Mouse (Mus musculus): ENCODE measurements around the gene Peg3.
"Not testable (repeated sequence)": the region's sequence is repeated elsewhere in the genome, so short reads cannot be mapped to it uniquely, and the experiment has no call there.

Gene Peg3

DNA sequence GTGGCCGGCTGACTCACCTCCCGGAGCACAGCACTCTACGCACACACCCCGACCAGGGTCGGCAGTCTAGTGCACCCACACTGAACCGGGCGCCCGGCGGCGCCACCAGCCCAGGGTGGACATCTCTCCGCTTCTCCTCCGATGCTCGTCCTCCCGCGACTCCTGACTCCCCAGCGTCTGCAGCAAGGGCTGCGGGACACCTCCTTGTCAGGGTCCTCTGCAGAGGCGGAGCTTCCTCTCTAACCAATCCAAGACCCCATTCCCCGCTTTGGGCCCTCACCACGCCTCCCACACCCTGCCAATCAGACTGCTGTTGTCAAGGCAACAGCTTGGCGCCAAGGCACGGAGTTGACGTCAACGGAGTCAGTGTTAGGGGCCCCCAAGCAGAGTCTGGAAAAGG, at the start of gene Peg3, which contains the start of gene Usp29:
Peg3 (minus strand) TSS at position 191 of the 400 bp plus-strand sequence.
Usp29 (plus strand) TSS at position 338 of the 400 bp plus-strand sequence.
- DNase-seq (ENCODE audit: low spot score) = peak; percentile 89

DNA sequence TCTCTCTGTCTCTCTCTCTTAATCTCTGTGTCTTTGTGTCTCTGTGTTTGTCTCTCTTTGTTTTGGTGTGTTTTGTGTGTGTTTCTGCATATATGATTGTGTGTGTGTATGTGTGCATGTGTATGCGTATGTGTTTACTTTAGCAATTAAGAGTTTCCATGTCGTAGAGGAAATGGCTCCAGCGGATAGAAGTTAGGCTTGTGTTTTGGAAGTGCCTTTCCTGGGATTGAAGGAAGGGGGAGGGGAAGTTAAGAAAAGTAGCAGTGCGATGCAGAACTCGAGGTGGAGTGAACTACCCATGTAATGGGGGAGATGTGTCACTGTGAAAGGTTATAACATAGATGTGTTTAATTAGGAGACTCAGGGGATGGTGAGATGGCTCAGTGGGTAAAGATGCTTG, 48.9 kb upstream of the Peg3 start:
- no peak for DNase-seq (ENCODE audit: low spot score)

DNA sequence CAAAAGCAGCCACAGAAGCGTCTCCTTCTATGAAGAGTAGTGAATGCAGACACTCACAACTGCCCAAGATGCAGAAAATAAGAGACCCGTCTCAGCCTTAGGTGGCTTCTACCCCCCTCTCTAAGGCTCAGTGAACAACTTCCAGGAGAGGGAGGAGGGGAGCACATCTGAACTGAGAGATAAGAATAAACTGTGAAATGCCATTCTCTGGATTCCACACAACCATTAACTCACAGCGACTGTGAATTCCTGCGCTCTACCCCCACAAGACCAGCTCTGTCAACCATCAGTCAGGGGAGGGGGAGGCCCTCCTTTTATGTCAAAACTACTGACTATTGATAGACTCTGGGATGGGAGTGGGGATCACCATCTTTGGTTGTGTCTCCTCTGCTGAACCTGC, 47.5 kb upstream of the Peg3 start:
- no peak for DNase-seq (ENCODE audit: low spot score)

DNA sequence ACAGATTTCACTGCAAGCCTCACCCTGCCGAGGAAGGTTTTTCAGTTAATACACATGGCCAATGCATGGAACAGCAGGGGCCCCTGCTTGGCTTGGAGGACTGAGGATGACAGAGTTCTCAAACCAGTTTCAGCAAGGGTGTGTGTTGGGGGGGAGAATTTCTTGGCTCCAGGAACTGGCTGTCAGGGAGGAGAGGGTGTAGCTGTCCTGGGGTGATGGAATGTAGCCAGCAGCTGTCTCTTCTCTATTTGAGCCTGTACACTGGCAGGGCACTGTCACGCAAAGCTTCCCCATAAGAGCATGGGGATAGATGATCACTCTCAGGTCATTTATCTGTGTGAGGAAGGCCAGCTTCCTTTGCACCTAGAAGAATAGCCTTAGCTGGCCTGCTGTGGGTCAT, 46.9 kb upstream of the Peg3 start:
- no peak for DNase-seq (ENCODE audit: low spot score)

DNA sequence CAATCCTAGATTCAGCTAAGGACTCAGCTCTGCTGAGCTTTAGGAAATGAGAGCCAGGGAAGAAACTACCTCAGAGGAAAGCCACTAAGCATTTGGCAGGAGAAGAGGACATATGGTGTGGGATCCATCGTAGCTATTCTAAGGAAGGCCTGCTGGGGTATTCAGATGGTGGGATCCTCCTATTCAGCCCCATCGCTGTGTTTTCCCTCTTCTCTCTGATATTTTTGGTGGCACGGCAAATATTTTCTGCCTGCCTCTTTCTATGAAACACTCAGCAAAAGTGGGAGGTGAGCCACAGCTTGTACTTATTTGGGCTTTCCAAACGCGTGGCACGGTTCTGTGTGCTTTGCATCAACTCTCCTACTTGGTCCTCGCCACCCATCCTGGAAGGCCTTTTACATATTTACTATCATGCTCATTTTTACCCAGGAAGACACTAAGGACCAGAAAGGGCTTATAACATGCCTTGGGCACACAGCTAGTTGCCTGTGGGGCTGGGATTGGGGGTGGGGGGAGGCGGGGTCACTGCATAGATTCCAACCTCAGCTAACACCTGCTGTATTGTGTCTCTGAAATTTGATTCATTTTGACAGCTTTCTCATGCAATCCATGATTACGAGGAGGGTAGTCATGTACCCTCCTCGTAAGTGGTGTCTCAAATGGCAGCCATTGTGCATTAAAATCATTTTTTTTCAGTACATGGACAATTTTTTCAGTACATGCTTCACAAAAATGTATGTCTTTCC, 46.3 kb upstream of the Peg3 start:
- no peak for DNase-seq (ENCODE audit: low spot score)

DNA sequence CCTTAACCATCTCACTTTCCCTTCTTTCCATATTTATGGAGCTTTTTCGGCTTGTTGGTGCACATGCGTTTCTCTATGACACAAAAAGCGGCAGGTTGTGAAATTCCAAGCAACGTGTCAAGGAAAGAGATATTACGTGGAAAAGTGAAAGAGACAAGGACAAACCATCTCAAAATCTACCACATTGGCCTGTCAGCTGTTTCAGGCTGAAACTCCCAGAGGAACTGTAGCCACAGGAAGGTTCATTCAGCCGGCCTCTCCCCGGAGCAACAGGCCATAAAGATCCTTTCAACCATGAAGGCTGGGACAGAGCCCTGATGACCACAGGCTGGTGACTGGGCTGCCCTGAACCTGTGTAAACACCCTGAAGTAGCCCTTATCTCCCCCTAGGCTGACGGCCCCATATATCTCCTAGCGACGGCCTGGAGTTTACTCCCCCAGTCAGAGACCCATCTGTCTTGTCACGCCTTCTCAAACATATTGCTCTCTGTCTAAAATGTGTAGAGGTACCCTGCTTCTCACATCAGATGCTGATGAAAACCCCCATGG, 43.7 kb upstream of the Peg3 start:
- not testable (repeated sequence) for DNase-seq (ENCODE audit: low spot score)

DNA sequence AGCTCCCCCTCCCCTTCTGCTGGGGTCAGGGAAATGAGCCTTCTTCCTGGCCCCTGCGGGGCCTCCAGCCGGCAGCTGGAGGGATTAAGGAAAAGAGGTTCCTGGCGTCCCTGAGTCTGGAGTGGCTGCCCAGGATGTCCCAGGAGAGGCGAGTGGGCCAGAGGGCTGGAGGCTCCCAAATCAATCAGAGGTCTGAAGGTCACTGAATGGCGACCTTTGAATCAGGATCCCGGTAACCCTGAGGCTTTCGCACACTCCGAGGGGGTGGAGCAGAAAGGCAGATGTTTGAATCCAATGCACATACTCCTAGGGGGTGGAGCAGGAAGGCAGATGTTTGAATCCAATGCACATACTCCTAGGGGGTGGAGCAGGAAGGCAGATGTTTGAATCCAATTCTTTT, 40.1 kb upstream of the Peg3 start:
- no peak for DNase-seq (ENCODE audit: low spot score)

DNA sequence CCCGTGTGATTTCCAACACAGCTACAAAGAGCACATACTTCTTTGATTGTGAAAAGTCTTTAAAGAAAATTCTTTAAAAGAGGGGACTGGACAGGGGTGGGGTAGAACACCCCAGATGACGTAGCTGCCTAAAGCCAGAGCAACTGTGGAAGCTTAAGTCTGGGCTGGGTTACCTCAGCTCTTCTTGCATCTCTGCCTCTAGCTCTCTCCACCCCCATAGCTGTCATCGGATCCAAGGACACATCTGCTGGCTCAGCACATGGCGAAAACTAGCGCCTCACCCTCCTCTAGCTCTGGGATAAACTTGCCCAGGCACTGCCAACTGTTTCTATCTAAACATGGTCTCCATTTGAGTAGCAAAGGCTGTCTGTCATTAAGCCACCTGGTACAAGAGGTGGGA, 35.0 kb upstream of the Peg3 start:
- no peak for DNase-seq (ENCODE audit: low spot score)

DNA sequence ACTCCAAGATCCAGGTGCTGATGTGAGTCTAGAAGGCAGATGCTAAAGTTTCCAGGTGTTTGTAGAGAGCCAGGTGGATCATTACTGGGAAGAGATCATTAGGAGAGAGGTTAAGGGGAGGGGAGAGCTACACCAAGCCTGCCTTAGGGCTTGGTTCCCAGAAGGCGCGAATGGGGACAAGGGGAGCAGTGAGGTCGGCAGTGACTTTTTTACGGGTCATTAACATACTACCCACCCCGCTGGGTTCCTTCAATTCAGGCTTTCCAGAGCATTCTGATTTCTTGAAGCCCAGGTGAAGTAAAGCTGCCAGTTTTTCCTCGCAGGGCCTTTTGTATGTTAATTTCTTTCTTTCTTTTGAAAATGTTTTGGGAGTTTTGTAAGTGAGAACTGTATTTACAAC, 29.9 kb upstream of the Peg3 start:
- no peak for DNase-seq (ENCODE audit: low spot score)

DNA sequence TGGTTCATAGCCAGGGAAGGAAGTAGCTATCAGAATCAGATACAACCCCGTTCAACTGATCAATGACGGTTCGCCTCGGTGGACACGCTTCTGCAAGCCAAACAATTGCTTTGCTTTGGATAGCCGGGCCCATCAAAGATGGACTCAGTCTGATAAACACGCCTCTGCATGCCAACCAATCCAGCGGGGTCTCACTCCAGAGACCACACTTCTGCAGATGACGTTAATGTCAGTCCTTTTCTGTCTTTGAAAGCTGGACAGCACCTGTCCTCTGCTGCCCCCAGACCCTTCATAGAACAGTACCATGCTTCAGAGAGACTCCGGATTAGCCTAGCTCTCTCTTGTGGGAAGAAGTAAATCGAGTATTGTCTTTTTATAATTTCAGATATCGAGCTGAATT, 29.5 kb upstream of the Peg3 start:
- DNase-seq (ENCODE audit: low spot score) = no peak

DNA sequence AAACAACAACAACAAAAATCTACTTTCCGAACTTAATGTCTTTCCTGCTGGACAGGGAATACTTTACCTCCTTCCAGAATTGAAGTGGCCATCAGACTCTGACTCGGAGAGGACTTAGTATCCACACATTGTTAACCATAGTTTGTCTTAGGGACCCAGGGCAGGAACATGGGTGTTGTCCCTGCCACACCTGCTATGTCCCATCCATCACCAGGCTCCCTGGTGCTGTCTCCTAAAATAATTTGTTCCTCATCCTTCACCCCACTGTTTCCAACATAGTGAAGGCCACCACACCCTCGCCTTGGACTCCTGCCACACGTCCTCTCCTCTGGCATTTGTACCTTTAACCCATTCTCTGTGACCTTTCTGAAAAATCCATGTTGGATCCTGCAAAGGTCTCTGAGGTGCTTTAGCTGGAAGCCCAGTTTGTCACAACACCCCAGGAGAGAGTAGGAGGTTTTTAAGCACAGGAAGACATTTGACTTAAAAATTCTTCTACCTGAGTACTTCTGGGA, 26.6 kb upstream of the Peg3 start:
- DNase-seq (ENCODE audit: low spot score) = no peak

DNA sequence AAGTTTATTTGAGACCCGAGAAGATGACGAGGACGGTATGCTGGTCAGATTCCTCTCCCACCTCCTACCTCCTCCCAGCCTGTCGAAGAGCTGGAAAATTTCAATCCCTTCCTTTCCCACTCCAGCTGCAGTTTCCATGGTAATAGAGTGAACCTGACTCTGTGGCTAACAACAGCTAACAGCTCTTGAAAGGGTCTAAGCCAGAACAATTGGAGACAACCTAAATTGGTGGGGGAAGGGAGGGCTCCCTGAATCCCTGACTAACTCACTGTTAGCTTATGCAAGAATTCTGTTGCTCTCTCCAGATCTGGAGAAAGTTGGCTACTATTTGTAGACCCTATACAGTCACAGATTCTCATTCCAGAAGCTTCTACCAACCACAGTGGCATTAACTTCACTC, 23.2 kb upstream of the Peg3 start:
- DNase-seq (ENCODE audit: low spot score) = no peak

DNA sequence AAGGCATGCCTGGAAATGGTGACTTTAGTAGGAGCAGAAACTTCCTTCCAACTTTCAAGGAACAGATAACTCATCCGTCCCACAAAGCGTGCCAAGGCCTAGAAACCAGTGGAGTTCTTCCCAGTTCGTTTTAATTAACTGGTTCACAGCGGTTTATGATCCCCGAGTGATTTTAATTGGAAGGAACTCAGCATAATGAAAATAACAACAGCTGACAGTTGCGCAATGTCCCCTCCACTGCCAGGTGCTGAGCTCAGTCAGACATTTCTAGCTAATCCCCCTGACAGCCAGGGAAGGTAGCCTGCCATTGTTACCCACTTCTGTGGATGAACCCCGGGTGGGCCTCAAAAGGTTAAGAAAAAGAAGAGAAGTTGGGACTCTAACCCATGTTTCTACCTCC, 19.0 kb upstream of the Peg3 start:
- DNase-seq (ENCODE audit: low spot score) = no peak

DNA sequence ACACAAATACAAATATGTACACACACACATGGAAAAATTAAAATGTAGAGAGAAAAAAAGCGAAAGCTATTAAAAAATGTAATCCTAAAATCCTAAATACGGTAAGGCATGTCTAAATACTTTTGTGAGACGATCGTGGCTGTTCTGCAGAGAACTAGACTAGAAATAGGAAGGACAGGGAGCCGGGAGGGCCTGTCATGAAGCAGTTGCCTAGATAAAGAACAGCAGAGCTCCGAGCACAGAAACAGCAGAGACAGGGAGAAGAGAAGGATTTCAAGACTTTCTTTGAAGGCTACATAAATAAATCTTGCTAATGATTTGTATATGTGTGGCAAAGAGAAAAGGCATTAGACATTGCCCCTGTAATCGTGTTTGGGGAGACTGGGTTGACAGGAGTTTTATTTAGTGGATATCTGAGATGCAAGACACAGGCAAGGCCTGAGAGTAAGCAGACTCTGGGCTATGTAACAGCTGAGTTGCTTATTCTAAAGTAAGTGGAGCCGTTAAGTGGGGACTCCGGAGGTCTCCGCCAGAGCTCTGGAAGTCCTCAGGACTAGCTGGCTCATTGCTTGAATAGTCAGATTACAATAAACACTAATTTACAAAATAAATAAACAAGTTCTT, 14.2 kb upstream of the Peg3 start:
- DNase-seq (ENCODE audit: low spot score) = peak; percentile 7

DNA sequence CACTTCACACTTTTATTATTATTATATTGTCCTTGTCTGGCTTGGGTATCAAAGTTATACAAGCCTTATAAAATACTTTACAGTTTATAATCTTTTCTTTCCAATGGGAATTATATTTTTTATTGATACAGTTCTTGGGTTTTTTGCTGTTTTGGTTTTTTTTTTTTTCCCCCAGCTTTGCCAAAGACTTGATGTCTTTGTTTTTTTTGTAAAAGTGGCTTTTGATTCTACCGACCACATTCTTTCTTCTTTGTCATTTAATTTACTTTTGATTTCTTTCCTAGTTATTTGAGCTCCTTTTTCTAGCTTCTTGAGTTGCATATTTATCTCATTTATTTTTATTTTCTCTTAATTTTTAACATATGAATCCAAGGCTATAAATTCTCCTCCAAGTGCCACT, 5.8 kb upstream of the Peg3 start:
- no peak for DNase-seq (ENCODE audit: low spot score)

DNA sequence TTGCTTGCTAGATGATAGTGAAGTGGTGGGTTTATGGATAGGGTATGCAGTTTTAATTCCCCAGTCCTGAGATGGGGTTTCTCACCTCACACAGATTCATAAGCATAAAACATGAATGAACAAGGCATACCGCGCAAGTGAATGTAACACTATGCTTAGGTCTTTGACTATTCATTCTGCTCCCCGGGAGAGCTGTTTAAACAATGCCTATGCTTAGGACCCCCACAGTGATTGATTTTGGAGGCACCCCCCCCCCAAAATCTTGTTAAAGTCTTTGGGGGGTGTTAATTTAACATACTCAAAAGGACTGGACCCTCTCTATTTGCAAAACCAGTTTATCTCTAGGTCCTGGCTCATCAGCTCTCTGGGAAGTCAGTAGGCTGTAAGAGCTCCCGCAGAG, 1.7 kb upstream of the Peg3 start:
- DNase-seq (ENCODE audit: low spot score) = peak; percentile 6

DNA sequence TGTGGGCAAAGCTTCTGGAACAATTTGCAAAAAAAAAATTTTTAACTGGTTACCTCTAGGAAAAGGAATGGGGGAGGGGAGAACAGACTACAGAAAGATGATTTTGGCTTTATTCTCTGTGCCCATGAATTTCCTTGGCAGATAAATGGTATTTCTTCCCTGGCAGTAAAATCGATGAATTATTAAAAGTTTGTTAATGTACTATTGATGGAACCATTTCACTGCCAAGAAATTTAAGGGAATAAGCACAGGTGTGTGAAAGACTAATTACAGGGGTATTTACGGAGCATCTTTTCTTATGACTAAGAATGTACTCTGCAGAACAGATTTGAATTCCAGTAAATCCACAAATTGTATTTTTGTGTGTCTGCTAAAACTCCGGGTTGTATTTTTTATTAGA, 1.1 kb upstream of the Peg3 start:
- DNase-seq (ENCODE audit: low spot score) = no peak

DNA sequence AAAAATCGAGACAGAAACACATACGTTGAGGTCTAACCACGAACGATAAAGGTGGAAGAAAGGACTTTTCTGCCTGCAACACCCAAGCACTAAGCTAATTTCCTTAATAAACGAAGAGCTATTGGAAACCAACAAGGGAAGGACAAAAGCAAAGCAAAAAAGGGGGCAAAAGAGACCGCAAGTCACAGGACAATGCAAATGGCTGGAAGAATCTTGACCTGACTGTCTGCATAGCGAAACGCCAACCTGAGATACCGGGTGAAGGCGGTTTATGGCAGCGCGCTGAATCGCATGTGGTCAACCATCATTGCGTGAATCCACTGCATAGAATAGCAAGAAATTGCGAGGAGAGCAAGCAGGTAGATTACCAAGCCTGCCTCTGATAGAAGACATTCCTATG, 570 bp upstream of the Peg3 start:
- peak; percentile 42 for DNase-seq (ENCODE audit: low spot score)

DNA sequence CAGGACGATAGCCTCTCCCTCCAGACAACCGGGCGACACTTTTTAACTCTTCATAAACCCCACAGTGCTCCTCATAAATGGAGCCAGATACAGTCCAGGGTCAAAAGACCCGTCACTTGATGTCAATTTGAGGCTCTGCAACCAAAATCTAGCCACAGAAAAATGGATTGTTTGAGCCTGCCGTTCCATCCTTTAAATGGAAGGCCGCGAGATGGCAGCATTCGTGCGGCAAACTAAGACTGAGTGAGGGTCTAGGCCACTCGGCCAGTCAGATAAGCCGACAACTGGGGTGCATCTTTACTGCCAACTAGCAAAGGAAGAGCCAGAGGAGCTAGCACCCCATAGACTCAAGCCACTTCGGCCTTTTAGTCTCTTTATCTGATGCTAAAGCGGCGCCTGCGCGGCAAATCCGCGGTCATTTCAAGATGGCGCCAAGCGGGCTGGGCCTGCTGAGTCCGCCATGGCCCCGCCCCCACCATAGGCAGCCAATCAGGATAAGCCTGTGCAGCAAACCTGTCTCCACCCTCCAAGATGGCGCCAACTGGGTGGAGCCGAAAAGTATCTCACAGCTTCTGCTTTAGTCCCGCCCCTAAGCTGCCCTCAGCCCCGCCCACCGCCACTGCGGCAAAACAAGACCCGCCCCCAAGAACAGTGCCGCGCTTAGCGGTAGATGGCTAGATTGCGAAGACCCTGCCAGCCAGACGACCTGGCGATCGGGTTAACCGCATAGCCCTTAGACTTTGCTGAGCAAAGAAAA, 992 bp downstream of the Peg3 start:
- DNase-seq (ENCODE audit: low spot score) = peak; percentile 94

DNA sequence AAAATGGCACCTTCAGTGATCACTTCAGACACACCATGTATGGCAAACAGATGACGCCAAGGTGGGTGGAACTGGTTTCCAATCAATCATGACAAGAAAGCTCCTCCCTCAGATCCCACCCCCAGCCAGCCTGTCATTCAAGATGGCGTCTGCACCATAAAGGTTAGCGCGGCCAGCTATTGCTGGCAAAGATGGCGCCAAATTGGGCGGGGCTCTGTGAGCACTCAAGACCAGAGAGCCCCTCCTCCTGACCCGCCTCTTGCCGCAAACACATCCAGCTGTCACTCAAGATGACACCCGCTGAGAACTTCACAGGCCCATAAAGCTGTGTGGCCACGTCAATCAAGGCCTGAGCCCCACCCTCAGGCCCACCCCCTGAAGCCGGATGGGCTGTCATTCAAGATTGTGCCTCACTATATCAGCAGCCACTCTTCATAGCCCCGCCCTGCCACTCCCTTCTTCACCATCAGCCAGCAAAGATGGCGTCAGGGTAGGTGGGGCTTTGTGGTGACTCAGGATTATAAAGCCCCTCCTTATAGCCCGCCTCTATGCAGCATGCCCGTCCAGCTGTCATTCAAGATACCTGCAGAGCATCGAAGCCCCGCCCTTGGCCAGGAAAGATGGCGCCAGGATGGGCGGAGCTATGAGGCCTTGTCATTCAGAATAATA, 1.8 kb downstream of the Peg3 start:
- DNase-seq (ENCODE audit: low spot score) = peak; percentile 95

DNA sequence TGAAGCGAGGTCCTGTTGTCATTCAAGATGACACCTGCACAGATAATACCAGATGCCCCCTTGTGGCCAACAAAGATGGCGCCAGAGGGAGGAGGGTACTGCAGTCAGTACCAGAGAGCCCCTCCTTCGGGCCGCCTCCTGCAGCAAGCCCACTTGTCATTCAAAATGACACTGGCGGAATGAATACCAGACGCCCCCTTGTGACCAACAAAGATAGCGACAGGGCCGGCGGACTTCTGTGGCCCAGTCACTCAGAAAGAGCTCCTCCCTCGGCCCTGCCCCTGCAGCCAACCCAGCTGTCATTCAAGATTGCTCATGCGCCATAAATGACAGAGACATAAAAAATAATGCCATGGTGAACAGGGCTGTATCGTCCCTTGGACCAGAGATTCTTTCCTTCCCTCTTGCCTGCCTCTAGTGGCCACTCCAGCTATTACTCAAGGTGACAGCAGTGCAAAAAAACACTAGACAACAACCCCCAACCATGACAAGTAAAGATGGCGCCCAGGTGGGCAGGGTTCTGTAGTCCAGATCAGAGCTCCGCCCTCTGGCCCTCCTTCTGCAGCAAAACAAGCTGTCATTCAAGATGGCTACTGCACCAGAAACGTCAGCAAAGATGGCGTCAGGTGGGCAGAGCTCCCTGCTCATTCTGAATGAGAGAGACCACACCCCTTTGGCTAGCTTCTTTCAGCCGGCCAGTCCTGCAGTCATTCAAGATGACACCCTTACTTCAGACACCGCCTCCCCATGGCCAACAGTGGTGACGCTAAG, 2.7 kb downstream of the Peg3 start:
- peak; percentile 90 for DNase-seq (ENCODE audit: low spot score)
